Mouse (Mus musculus) heart, adult 2 months (tissue): ENCODE measurements around the gene Fgfr2.

Experiments used
- EP300 ChIP-seq: fragments of 200-500 bp; IDR thresholded peaks from 2 replicates; pipeline ENCODE4 v1.6.1; 2011; ENCODE audit warnings: low read depth, low read length, control low read depth; ENCODE audit not compliant: insufficient read depth
- POLR2A ChIP-seq: fragments of 200-500 bp; IDR thresholded peaks from 2 replicates; pipeline ENCODE4 v1.6.1; 2011; ENCODE audit warnings: mild to moderate bottlenecking, low read depth, low read length, control low read depth; ENCODE audit not compliant: insufficient read depth

- TF ChIP-seq POLR2A (no peak), EP300 (no peak)
Measured at GRCm38 (mm10) chr7:130288248-130288647, 2834.9 kb downstream of the Fgfr2 start.
